Mouse (Mus musculus) MEL (cell line): Measurements from ENCODE around the gene Camta1.

ENCODE experiments used
- CHD2 ChIP-seq: IDR thresholded peaks from 2 replicates; pipeline ENCODE4 v1.6.1; 2011; ENCODE audit warnings: low read length, improper control_type of control experiment
- CTCF ChIP-seq, 3 experiments: IDR thresholded peaks in 2 of 3; conservative IDR thresholded peaks in 1 of 3; 2 replicates each; pipeline ENCODE4 v1.5.1; 2011 to 2012; ENCODE audit warnings: low read length in 3 of 3, low read depth in 2 of 3, mild to moderate bottlenecking in 2 of 3, improper control_type of control experiment in 1 of 3, inconsistent platforms in 1 of 3, mixed read lengths in 1 of 3, moderate library complexity in 1 of 3; ENCODE audit not compliant: control insufficient read depth in 1 of 3, insufficient read depth in 1 of 3, poor library complexity in 1 of 3, severe bottlenecking in 1 of 3
- EP300 ChIP-seq, 2 experiments: IDR thresholded peaks; 2 replicates each; pipeline ENCODE4 v1.6.1; 2011; ENCODE audit warnings: improper control_type of control experiment in 2 of 2, low read length in 2 of 2, low read depth in 1 of 2, mild to moderate bottlenecking in 1 of 2
- ETS1 ChIP-seq: IDR thresholded peaks from 2 replicates; pipeline ENCODE4 v1.6.1; 2012; ENCODE audit warnings: low read depth, mild to moderate bottlenecking, inconsistent platforms, low read length, improper control_type of control experiment, moderate library complexity
- GATA1 ChIP-seq: IDR thresholded peaks from 2 replicates; pipeline ENCODE4 v1.6.1; 2011; ENCODE audit warnings: low read depth, low read length, improper control_type of control experiment
- MAFK ChIP-seq: IDR thresholded peaks from 2 replicates; pipeline ENCODE4 v1.6.1; 2011; ENCODE audit warnings: low read depth, mild to moderate bottlenecking, low read length, improper control_type of control experiment, borderline replicate concordance
- MAX ChIP-seq: IDR thresholded peaks from 2 replicates; pipeline ENCODE4 v1.6.1; 2011; ENCODE audit warnings: low read length, improper control_type of control experiment
- MXI1 ChIP-seq: IDR thresholded peaks from 2 replicates; pipeline ENCODE4 v1.6.1; 2011; ENCODE audit warnings: mild to moderate bottlenecking, low read depth, low read length, improper control_type of control experiment
- POLR2A ChIP-seq, 2 experiments: IDR thresholded peaks; 2 replicates each; pipeline ENCODE4 v1.6.1; 2011 to 2012; ENCODE audit warnings: low read length in 2 of 2, mild to moderate bottlenecking in 2 of 2, control low read depth in 1 of 2, improper control_type of control experiment in 1 of 2, low read depth in 1 of 2, moderate library complexity in 1 of 2; ENCODE audit not compliant: control insufficient read depth in 1 of 2, insufficient read depth in 1 of 2, poor library complexity in 1 of 2
- POLR2AphosphoS5 ChIP-seq: IDR thresholded peaks from 2 replicates; pipeline ENCODE4 v1.6.1; 2012; ENCODE audit warnings: low read depth, borderline replicate concordance, mild to moderate bottlenecking, inconsistent platforms, low read length, moderate library complexity, mixed read lengths
- TCF12 ChIP-seq: IDR thresholded peaks from 2 replicates; pipeline ENCODE4 v1.6.1; 2014; ENCODE audit warnings: low read depth, mild to moderate bottlenecking, inconsistent platforms, low read length, improper control_type of control experiment, moderate library complexity
- UBTF ChIP-seq: IDR thresholded peaks from 2 replicates; pipeline ENCODE4 v1.6.1; 2012; ENCODE audit warnings: low read depth, mild to moderate bottlenecking, inconsistent platforms, low read length, improper control_type of control experiment, moderate library complexity, borderline replicate concordance; ENCODE audit not compliant: insufficient read depth
- ZC3H11A ChIP-seq: IDR thresholded peaks from 2 replicates; pipeline ENCODE4 v1.6.1; 2012; ENCODE audit warnings: low read depth, mild to moderate bottlenecking, inconsistent platforms, low read length, improper control_type of control experiment

DNA sequence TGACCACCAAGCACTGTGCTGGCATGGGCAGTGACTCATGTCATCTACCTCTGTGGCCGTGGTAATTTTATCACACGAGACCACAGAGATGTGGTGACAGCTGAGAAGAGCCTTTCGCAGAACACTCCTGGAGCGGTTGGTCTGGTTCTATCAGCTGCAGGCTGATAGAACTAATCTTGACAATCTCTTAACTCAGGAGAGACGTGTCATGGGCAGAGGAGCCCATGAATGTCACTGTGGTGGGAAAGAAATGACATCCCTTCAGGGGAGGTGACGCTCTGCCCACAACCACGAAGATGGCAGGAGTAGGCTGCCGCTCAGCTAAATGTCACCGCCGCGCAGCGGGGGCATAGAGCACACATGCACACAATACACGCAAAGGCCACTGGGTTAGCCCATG, 937.4 kb downstream of the Camta1 start:
- no peak for TF ChIP-seq POLR2A (IDR thresholded peaks at IDR 0.05; ENCODE audit: control insufficient read depth in 1 of 2, insufficient read depth in 1 of 2, low read depth in 1 of 2, low read length in 2 of 2, poor library complexity in 1 of 2)
- TF ChIP-seq UBTF: no peak
- TF ChIP-seq CTCF (IDR thresholded peaks at IDR 0.05 in 2 of 3, conservative IDR thresholded peaks at IDR 0.05 in 1 of 3; ENCODE audit: control insufficient read depth in 1 of 3, insufficient read depth in 1 of 3, low read depth in 2 of 3, low read length in 3 of 3, poor library complexity in 1 of 3, severe bottlenecking in 1 of 3): no peak
- no peak for TF ChIP-seq CHD2
- no peak for TF ChIP-seq MAFK
- TF ChIP-seq POLR2AphosphoS5: no peak
- peak in 1 of 2 experiments; percentile 48; a peak in 2 of 4 replicates for TF ChIP-seq EP300 (IDR thresholded peaks at IDR 0.05; ENCODE audit: low read depth in 1 of 2, low read length in 2 of 2)
- peak; percentile 45; the same call in 1 of the 2 replicates for TF ChIP-seq MXI1
- no peak for TF ChIP-seq ZC3H11A
- peak; percentile 40; the same call in 1 of the 2 replicates for TF ChIP-seq TCF12
- no peak for TF ChIP-seq MAX
- TF ChIP-seq ETS1: peak; percentile 69
- TF ChIP-seq GATA1: peak; percentile 52; the same call in 1 of the 2 replicates
